Mouse (Mus musculus) forelimb bud, embryonic 11.5 days (tissue): ENCODE data around the gene Trib3.
A peak's percentile ranks its signal among the peaks of the same experiment; 100 is the strongest.
"Not testable (repeated sequence)": the region's sequence is repeated elsewhere in the genome, so short reads cannot be mapped to it uniquely, and the experiment has no call there.

ENCODE experiments used
- DNase-seq: peaks from one replicate; pipeline ENCODE4 v3.0.0-alpha.2; 2012; ENCODE audit warnings: low read depth, low spot score

Gene Trib3

GRCm38 (mm10) chr2:152307186-152307585 lies 36.6 kb downstream of the Trib3 start:
- DNase-seq, result no peak

- DNase-seq, result no peak
Observed at GRCm38 (mm10) chr2:152305480-152305879, 38.4 kb downstream of the Trib3 start.

GRCm38 (mm10) chr2:152303781-152304180 lies 40.1 kb downstream of the Trib3 start:
- DNase-seq, result no peak

GRCm38 (mm10) chr2:152302862-152303261 lies 41.0 kb downstream of the Trib3 start:
- no peak for DNase-seq

- no peak for DNase-seq
Observed at GRCm38 (mm10) chr2:152294541-152294940, 49.3 kb downstream of the Trib3 start.

GRCm38 (mm10) chr2:152293727-152294475 lies 49.9 kb downstream of the Trib3 start, which contains the start of gene Tbc1d20:
Gene Tbc1d20, plus strand, starts transcription at chr2:152293828.
- DNase-seq, result peak; percentile 92

GRCm38 (mm10) chr2:152293179-152293726 lies 50.6 kb downstream of the Trib3 start:
- DNase-seq, result no peak

- no peak for DNase-seq
Observed at GRCm38 (mm10) chr2:152292475-152292874, 51.4 kb downstream of the Trib3 start.

- DNase-seq, result not testable (repeated sequence)
Observed at GRCm38 (mm10) chr2:152289623-152290022, 54.2 kb downstream of the Trib3 start.

- DNase-seq, result no peak
Observed at GRCm38 (mm10) chr2:152288046-152288445, 55.8 kb downstream of the Trib3 start.

- DNase-seq, result no peak
Observed at GRCm38 (mm10) chr2:152287560-152287959, 56.3 kb downstream of the Trib3 start.
